Comparison of ENCODE assay signal across 7 mouse cellular contexts in the genomic region with DNA sequence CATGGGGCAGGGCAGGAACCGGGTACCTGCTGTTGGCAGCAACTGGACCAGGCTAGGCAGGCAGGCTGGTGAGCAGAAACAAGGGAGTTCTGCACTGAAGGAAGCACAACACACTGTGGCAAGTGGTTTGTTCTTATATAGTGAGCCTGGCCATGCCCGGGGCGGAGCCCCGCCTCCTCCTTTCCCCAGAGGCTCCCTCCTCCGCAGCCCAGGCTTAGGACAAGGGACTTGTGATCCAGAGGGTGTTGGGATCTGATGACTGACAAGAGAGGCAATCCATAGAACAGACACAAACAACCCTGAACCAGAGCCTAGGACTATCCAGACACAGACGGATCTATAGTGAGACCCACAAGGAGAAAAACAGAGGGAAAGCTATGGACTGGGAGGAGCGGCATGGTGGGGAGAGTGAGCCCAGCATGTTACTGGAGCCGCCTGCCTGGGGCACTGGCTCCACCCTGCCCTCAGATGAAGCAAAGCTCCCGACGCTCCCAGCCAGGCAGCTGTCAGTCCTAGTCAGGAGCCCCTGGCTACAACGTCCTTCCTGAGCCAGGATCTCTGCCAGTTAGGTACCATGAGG. TPM values are rescaled to one million over a fixed set of nuclear protein-coding genes. Genes with fewer than 3 reads are reported as not detected.
A peak's percentile ranks its signal among the peaks of the same experiment; 100 is the strongest.
DNase-seq lines count a peak whose midpoint lies in the region; ATAC-seq and TF ChIP-seq lines count a peak whose summit lies in the region.

A gene (minus strand): TSS at position 112 of the 580 bp plus-strand sequence.

- TF ChIP-seq CTCF in lung, postnatal 0 days (IDR thresholded peaks at IDR 0.05): no peak
- no peak for TF ChIP-seq CTCF in stomach, postnatal 0 days (IDR thresholded peaks at IDR 0.05; ENCODE audit: low read depth)

- ATAC-seq in forebrain, embryonic 14.5 days: peak; percentile 57; the same call in 1 of the 2 replicates
- peak; percentile 82 for ATAC-seq in lung, postnatal 0 days
- ATAC-seq in stomach, postnatal 0 days (ENCODE audit: low FRiP score, low TSS enrichment): peak; percentile 70

- no peak within 1 kb of the TSS for H3K4me3 ChIP-seq in forebrain, embryonic 14.5 days (ENCODE audit: low read depth, low read length)
- no peak within 1 kb of the TSS for H3K4me3 ChIP-seq in lung, postnatal 0 days (ENCODE audit: low read depth, low read length)
- H3K4me3 ChIP-seq in stomach, postnatal 0 days (ENCODE audit: low read depth, low read length): peak within 1 kb of the TSS; percentile 17; the same call in 1 of the 2 replicates

- H3K4me2 ChIP-seq in forebrain, embryonic 14.5 days (ENCODE audit: low read length): peak within 1 kb of the TSS; percentile 28
- peak within 1 kb of the TSS; percentile 47 for H3K4me2 ChIP-seq in lung, postnatal 0 days (replicated peaks; ENCODE audit: low read depth, low read length)
- H3K4me2 ChIP-seq in stomach, postnatal 0 days (replicated peaks; ENCODE audit: low read depth): peak within 1 kb of the TSS; percentile 51

- WGBS in forebrain, embryonic 14.5 days: 4% methylated on average over 11 of the region's 11 CpGs
- WGBS in lung, postnatal 0 days: 11% methylated on average over 10 of the region's 11 CpGs
- 8% methylated on average over 11 of the region's 11 CpGs for WGBS in stomach, postnatal 0 days

- H3K36me3 ChIP-seq in forebrain, embryonic 14.5 days (ENCODE audit: control insufficient read depth, insufficient read depth, low read length): no peaks in the 10 kb centered on the region
- no peaks in the 10 kb centered on the region; the same call in 1 of the 2 replicates for H3K36me3 ChIP-seq in lung, postnatal 0 days (ENCODE audit: insufficient read depth, low read length)
- H3K36me3 ChIP-seq in stomach, postnatal 0 days (ENCODE audit: control insufficient read depth, insufficient read depth, low read length): no peaks in the 10 kb centered on the region

- H3K27ac ChIP-seq in forebrain, embryonic 14.5 days (ENCODE audit: low read depth, low read length): no peak within 1 kb of the TSS
- no peak within 1 kb of the TSS; the same call in 1 of the 2 replicates for H3K27ac ChIP-seq in lung, postnatal 0 days (ENCODE audit: low read length)
- H3K27ac ChIP-seq in stomach, postnatal 0 days (replicated peaks): peak within 1 kb of the TSS; percentile 18; the same call in 1 of the 2 replicates

- no peaks in the 10 kb centered on the region for H3K27me3 ChIP-seq in forebrain, embryonic 14.5 days (replicated peaks; ENCODE audit: control insufficient read depth, insufficient read depth, low read length)
- H3K27me3 ChIP-seq in lung, postnatal 0 days (replicated peaks; ENCODE audit: insufficient read depth, low read length): no peaks in the 10 kb centered on the region
- no peaks in the 10 kb centered on the region for H3K27me3 ChIP-seq in stomach, postnatal 0 days (ENCODE audit: control insufficient read depth, insufficient read depth, low read length)

- no peak for DNase-seq in thymus, postnatal 0 days (ENCODE audit: low spot score)
- no peak for DNase-seq in thymus, postnatal 14 days
- no peak for DNase-seq in forebrain, embryonic 14.5 days (ENCODE audit: low spot score)
- peak; percentile 76 for DNase-seq in heart, postnatal 4 days
- DNase-seq in lung, postnatal 0 days (ENCODE audit: low spot score): peak; percentile 67
- DNase-seq in stomach, postnatal 0 days (ENCODE audit: low spot score): peak; percentile 73
- DNase-seq in yolk sac, embryonic 10.5 days (ENCODE audit: low spot score): no peak

- no peaks in the 10 kb centered on the region for H3K9me3 ChIP-seq in forebrain, embryonic 14.5 days (replicated peaks; ENCODE audit: control insufficient read depth, low read length)
- H3K9me3 ChIP-seq in lung, postnatal 0 days (ENCODE audit: low read length): no peaks in the 10 kb centered on the region
- H3K9me3 ChIP-seq in stomach, postnatal 0 days (ENCODE audit: control insufficient read depth, low read length): no peaks in the 10 kb centered on the region

- H3K9ac ChIP-seq in forebrain, embryonic 14.5 days (ENCODE audit: low read length): peak within 1 kb of the TSS; percentile 43; the same call in 1 of the 2 replicates
- H3K9ac ChIP-seq in lung, postnatal 0 days (replicated peaks; ENCODE audit: low read depth): no peak within 1 kb of the TSS
- peak within 1 kb of the TSS; percentile 47 for H3K9ac ChIP-seq in stomach, postnatal 0 days (ENCODE audit: low read length)

- TF ChIP-seq EP300 in lung, postnatal 0 days (IDR thresholded peaks at IDR 0.05): no peak
- no peak for TF ChIP-seq EP300 in stomach, postnatal 0 days (optimal IDR thresholded peaks at IDR 0.05)

- H3K4me1 ChIP-seq in forebrain, embryonic 14.5 days (ENCODE audit: control insufficient read depth, insufficient read depth, low read length): peaks cover 7% of the 10 kb centered on the region
- H3K4me1 ChIP-seq in lung, postnatal 0 days (ENCODE audit: insufficient read depth, low read depth, low read length): peaks cover 12% of the 10 kb centered on the region; the same call in 1 of the 2 replicates
- peaks cover 5% of the 10 kb centered on the region; the same call in 1 of the 2 replicates for H3K4me1 ChIP-seq in stomach, postnatal 0 days (replicated peaks; ENCODE audit: control insufficient read depth, insufficient read depth)

RNA-seq across cellular contexts. Expression of the gene that starts here (rescaled TPM):
- 6.8 and 10.4 TPM in 2 replicates for polyA plus RNA-seq in thymus, postnatal 0 days (2015; fragmentation: Nextera tagmentation; extraction: Ambion mirVana)
- polyA plus RNA-seq in forebrain, embryonic 14.5 days (2014; fragmentation: Nextera tagmentation; extraction: Ambion mirVana): 3.9 and 4.2 TPM in 2 replicates
- total RNA-seq in heart, postnatal 4 days (2021): 10 to 100 TPM; 46.7 to 49.0 TPM
- 1.8 and 2.6 TPM in 2 replicates for polyA plus RNA-seq in lung, postnatal 0 days (2015; fragmentation: Nextera tagmentation; extraction: Ambion mirVana)
- 1.5 TPM in 2 replicates for polyA plus RNA-seq in stomach, postnatal 0 days (2015; fragmentation: Nextera tagmentation; extraction: Ambion mirVana)

Comparison
In these comparisons a context has a peak if more than half of its experiments do, and no peak if none do; other contexts are left out.
1. DNase-seq: peak in heart, postnatal 4 days (single experiment), lung, postnatal 0 days (single experiment) and stomach, postnatal 0 days (single experiment); none in thymus, postnatal 0 days (single experiment), thymus, postnatal 14 days (single experiment), forebrain, embryonic 14.5 days (single experiment) and yolk sac, embryonic 10.5 days (single experiment).
2. Peak in every context shown above with its lines, with median percentiles within 50 percentile points of each other: ATAC-seq and H3K4me2 ChIP-seq.